Mouse (Mus musculus) liver, adult 2 months (tissue): ENCODE data around the gene Slc39a11.

Source experiments
- CTCF ChIP-seq: fragments of 200-500 bp; IDR thresholded peaks from 2 replicates; pipeline ENCODE4 v1.5.1; 2011; ENCODE audit warnings: low read depth, low read length, control low read depth
- POLR2A ChIP-seq: fragments of 200-500 bp; IDR thresholded peaks from 2 replicates; pipeline ENCODE4 v1.6.1; 2011; ENCODE audit warnings: low read length, control low read depth; ENCODE audit not compliant: insufficient read depth; ENCODE audit errors: extremely low read depth

DNA sequence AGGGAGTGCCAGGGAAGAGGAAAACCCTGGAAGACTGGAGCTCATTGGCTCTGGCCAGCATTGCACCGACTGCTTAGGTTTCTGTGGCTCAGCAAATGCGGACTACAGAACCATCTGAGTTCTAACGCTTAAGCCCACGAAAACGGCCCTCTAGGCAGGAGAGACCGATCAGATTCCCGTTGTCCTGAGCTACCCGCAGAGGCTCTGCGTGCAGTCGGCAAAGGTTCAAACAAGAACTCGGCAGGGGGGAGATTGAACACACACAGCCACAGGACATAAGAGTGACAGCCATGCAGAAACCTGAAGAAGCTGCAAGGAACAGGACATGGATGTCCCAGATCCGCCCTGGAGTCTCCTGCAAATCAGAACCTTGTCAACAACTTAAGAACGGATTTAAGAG lies 286.1 kb downstream of the Slc39a11 start:
- TF ChIP-seq CTCF, result no peak
- no peak for TF ChIP-seq POLR2A
